Mouse (Mus musculus) midbrain, postnatal 0 days (tissue): ENCODE measurements around the gene Plekhm1. TPM values are rescaled to one million over a fixed set of nuclear protein-coding genes. Genes with fewer than 3 reads are reported as not detected.
A peak's percentile ranks its signal among the peaks of the same experiment; 100 is the strongest.

ENCODE experiments used
- ATAC-seq: fragments of 200-750 bp; cut with Nextera tagmentation; 2 replicates; pipeline ENCODE4 v1.8.0; 2017; ENCODE audit warnings: moderate number of reproducible peaks, mild to moderate bottlenecking, moderate TSS enrichment, moderate library complexity; ENCODE audit not compliant: low FRiP score
- DNase-seq: peaks from one replicate; pipeline ENCODE4 v3.0.0-alpha.2; 2015; ENCODE audit warnings: low spot score
- H3K27ac ChIP-seq: fragments of 300-500 bp; sonication (generic); 2 replicates; pipeline ENCODE4 v1.5.1; 2014; ENCODE audit warnings: low read depth, mild to moderate bottlenecking, low read length, mixed read lengths
- H3K27me3 ChIP-seq: fragments of 300-500 bp; sonication (generic); 2 replicates; pipeline ENCODE4 v1.6.1; 2014; ENCODE audit warnings: low read length, control low read depth, mixed read lengths; ENCODE audit not compliant: insufficient read depth
- H3K36me3 ChIP-seq: fragments of 300-500 bp; sonication (generic); 2 replicates; pipeline ENCODE4 v1.6.1; 2014; ENCODE audit warnings: low read length, control low read depth, mixed read lengths; ENCODE audit not compliant: insufficient read depth
- H3K4me1 ChIP-seq: fragments of 300-500 bp; sonication (generic); 2 replicates; pipeline ENCODE4 v1.6.1; 2014; ENCODE audit warnings: mild to moderate bottlenecking, control low read depth, antibody characterized with exemption, low read length, mixed read lengths; ENCODE audit not compliant: insufficient read depth
- H3K4me2 ChIP-seq: fragments of 300-500 bp; sonication (generic); 2 replicates; pipeline ENCODE4 v1.6.1; 2014; ENCODE audit warnings: low read depth, mild to moderate bottlenecking, low read length, mixed read lengths; ENCODE audit not compliant: poor library complexity, severe bottlenecking
- H3K4me3 ChIP-seq: fragments of 300-500 bp; sonication (generic); 2 replicates; pipeline ENCODE4 v1.5.1; 2014; ENCODE audit warnings: low read depth, mild to moderate bottlenecking, low read length, moderate library complexity
- H3K9ac ChIP-seq: fragments of 300-500 bp; sonication (generic); replicated peaks from 2 replicates; pipeline ENCODE4 v1.6.1; 2014; ENCODE audit warnings: mild to moderate bottlenecking, low read length, moderate library complexity, mixed read lengths; ENCODE audit not compliant: poor library complexity, severe bottlenecking
- H3K9me3 ChIP-seq: fragments of 300-500 bp; sonication (generic); 2 replicates; pipeline ENCODE4 v1.6.1; 2016; ENCODE audit warnings: low read length, control low read depth
- CTCF ChIP-seq: IDR thresholded peaks from 2 replicates; pipeline ENCODE4 v1.5.1; 2016; ENCODE audit warnings: antibody characterized with exemption, mild to moderate bottlenecking
- WGBS: fragments of 180-500 bp; shearing (Covaris S2); extraction: QIAGEN DNeasy Blood & Tissue Kit; methylation state at CpG from one replicate; pipeline ENCODE4 v1.1.7; 2014; 5-methylcytosine and 5-hydroxymethylcytosine counted together
- polyA plus RNA-seq: library from polyadenylated mRNA; unstranded; fragments of >200 nt; fragmentation: Nextera tagmentation; extraction: Ambion mirVana; gene quantifications from 2 replicates; pipeline ENCODE4 v1.2.1, GENCODE M21; 2015
- total RNA-seq: library from RNA; depleted of rRNA; stranded (reverse); fragments of >200 nt; gene quantifications from 2 replicates; pipeline ENCODE4 v1.2.3, GENCODE M21; 2014

Plekhm1 gene
- total and polyA plus RNA-seq, 2 experiments from 2014 or later, result 6.0 to 7.8 TPM

GRCm38 (mm10) chr11:103359122-103359521 lies 53.4 kb downstream of the Plekhm1 start:
- WGBS, result 0% methylated on average over 22 of the region's 22 CpGs
- H3K9me3 ChIP-seq, result no peaks in the 10 kb centered on the region
- ATAC-seq (no peak), DNase-seq (peak; percentile 78)
- no peak overlapping the region for H3K9ac ChIP-seq
- H3K4me1 ChIP-seq, result peaks cover 12% of the 10 kb centered on the region; the same call in 1 of the 2 replicates
- peak overlapping the region; percentile 13; the same call in 1 of the 2 replicates for H3K4me2 ChIP-seq
- peak; percentile 85 for TF ChIP-seq CTCF
- H3K36me3 ChIP-seq, result no peaks in the 10 kb centered on the region
- H3K27ac ChIP-seq, result no peak overlapping the region
- no peak overlapping the region for H3K4me3 ChIP-seq
- peaks cover 30% of the 10 kb centered on the region for H3K27me3 ChIP-seq

- 59% methylated on average over 4 of the region's 4 CpGs for WGBS
- H3K9me3 ChIP-seq, result no peaks in the 10 kb centered on the region
- H3K4me1 ChIP-seq, result peaks cover 12% of the 10 kb centered on the region; the same call in 1 of the 2 replicates
- DNase-seq (no peak), ATAC-seq (no peak)
- no peak for TF ChIP-seq CTCF
- H3K27ac ChIP-seq, result no peak overlapping the region
- peaks cover 26% of the 10 kb centered on the region for H3K27me3 ChIP-seq
- H3K4me3 ChIP-seq, result no peak overlapping the region
- no peaks in the 10 kb centered on the region for H3K36me3 ChIP-seq
- H3K9ac ChIP-seq, result no peak overlapping the region
- H3K4me2 ChIP-seq, result no peak overlapping the region
Observed at GRCm38 (mm10) chr11:103358316-103358715, 54.2 kb downstream of the Plekhm1 start.

GRCm38 (mm10) chr11:103357710-103358109 lies 54.8 kb downstream of the Plekhm1 start:
- H3K36me3 ChIP-seq, result no peaks in the 10 kb centered on the region
- DNase-seq, result no peak
- no peaks in the 10 kb centered on the region for H3K9me3 ChIP-seq
- 91% methylated on average over 10 of the region's 10 CpGs for WGBS
- no peak for ATAC-seq
- H3K4me2 ChIP-seq, result no peak overlapping the region
- peaks cover 9% of the 10 kb centered on the region; the same call in 1 of the 2 replicates for H3K4me1 ChIP-seq
- H3K4me3 ChIP-seq, result no peak overlapping the region
- H3K27me3 ChIP-seq, result peaks cover 26% of the 10 kb centered on the region
- H3K27ac ChIP-seq, result no peak overlapping the region
- no peak for TF ChIP-seq CTCF
- H3K9ac ChIP-seq, result no peak overlapping the region

GRCm38 (mm10) chr11:103356938-103357670 lies 55.4 kb downstream of the Plekhm1 start:
- H3K36me3 ChIP-seq, result no peaks in the 10 kb centered on the region
- DNase-seq, result no peak
- H3K27me3 ChIP-seq, result peaks cover 23% of the 10 kb centered on the region

GRCm38 (mm10) chr11:103356032-103356571 lies 56.4 kb downstream of the Plekhm1 start:
- WGBS, result 31% methylated on average over 11 of the region's 11 CpGs
- Histone ChIP-seq H3K4me2 (no peak overlapping the region), H3K27me3 (peaks cover 13% of the 10 kb centered on the region; the same call in 1 of the 2 replicates), H3K9me3 (no peaks in the 10 kb centered on the region), H3K4me1 (peaks cover 5% of the 10 kb centered on the region; the same call in 1 of the 2 replicates), H3K27ac (no peak overlapping the region), H3K4me3 (no peak overlapping the region), H3K36me3 (no peaks in the 10 kb centered on the region), H3K9ac (no peak overlapping the region)
- DNase-seq, result no peak
- no peak for TF ChIP-seq CTCF
- no peak for ATAC-seq

More at GRCm38 (mm10) chr11:103356938-103357670, 55.4 kb downstream of the Plekhm1 start:
- no peak overlapping the region for H3K27ac ChIP-seq
- WGBS, result 89% methylated on average over 16 of the region's 16 CpGs
- no peak overlapping the region for H3K4me3 ChIP-seq
- ATAC-seq, result no peak
- H3K9ac ChIP-seq, result no peak overlapping the region
- H3K4me1 ChIP-seq, result peaks cover 5% of the 10 kb centered on the region; the same call in 1 of the 2 replicates
- H3K4me2 ChIP-seq, result no peak overlapping the region
- H3K9me3 ChIP-seq, result no peaks in the 10 kb centered on the region
- TF ChIP-seq CTCF, result no peak

GRCm38 (mm10) chr11:103355251-103355650 lies 57.2 kb downstream of the Plekhm1 start:
- Histone ChIP-seq H3K9ac (no peak overlapping the region), H3K4me2 (no peak overlapping the region), H3K27me3 (peaks cover 12% of the 10 kb centered on the region; the same call in 1 of the 2 replicates), H3K27ac (no peak overlapping the region), H3K9me3 (no peaks in the 10 kb centered on the region), H3K4me1 (0 out of 2 replicates have a peak, but pooled peaks cover 3% of the 10 kb centered on the region), H3K4me3 (no peak overlapping the region), H3K36me3 (no peaks in the 10 kb centered on the region)
- DNase-seq (no peak), ATAC-seq (no peak)
- no peak for TF ChIP-seq CTCF
- 19% methylated on average over 11 of the region's 11 CpGs for WGBS
